Mouse (Mus musculus) forebrain, embryonic 13.5 days (tissue): ENCODE measurements around the gene Abhd16b. TPM values are rescaled to one million over a fixed set of nuclear protein-coding genes. Genes with fewer than 3 reads are reported as not detected.
A peak's percentile ranks its signal among the peaks of the same experiment; 100 is the strongest.

ENCODE experiments used
- ATAC-seq: fragments of 200-750 bp; cut with Nextera tagmentation; 2 replicates; pipeline ENCODE4 v1.8.0; 2017
- H3K27ac ChIP-seq: fragments of 300-500 bp; sonication (generic); 2 replicates; pipeline ENCODE4 v1.5.1; 2015; ENCODE audit warnings: inconsistent platforms, mild to moderate bottlenecking, moderate library complexity
- H3K27me3 ChIP-seq: fragments of 300-500 bp; sonication (generic); 2 replicates; pipeline ENCODE4 v1.6.1; 2015; ENCODE audit warnings: mild to moderate bottlenecking, inconsistent platforms
- H3K36me3 ChIP-seq: fragments of 300-500 bp; sonication (generic); 2 replicates; pipeline ENCODE4 v1.6.1; 2015; ENCODE audit warnings: mild to moderate bottlenecking, inconsistent platforms; ENCODE audit not compliant: poor library complexity, severe bottlenecking
- H3K4me1 ChIP-seq: fragments of 300-500 bp; sonication (generic); 2 replicates; pipeline ENCODE4 v1.6.1; 2015; ENCODE audit warnings: inconsistent platforms
- H3K4me2 ChIP-seq: fragments of 300-500 bp; sonication (generic); 2 replicates; pipeline ENCODE4 v1.6.1; 2015; ENCODE audit warnings: inconsistent platforms, mild to moderate bottlenecking, moderate library complexity
- H3K4me3 ChIP-seq: fragments of 300-500 bp; sonication (generic); 2 replicates; pipeline ENCODE4 v1.5.1; 2015; ENCODE audit warnings: mild to moderate bottlenecking, inconsistent platforms
- H3K9ac ChIP-seq: fragments of 300-500 bp; sonication (generic); 2 replicates; pipeline ENCODE4 v1.6.1; 2015; ENCODE audit warnings: mild to moderate bottlenecking, inconsistent platforms
- H3K9me3 ChIP-seq: fragments of 300-500 bp; sonication (generic); replicated peaks from 2 replicates; pipeline ENCODE4 v1.6.1; 2016; ENCODE audit warnings: inconsistent platforms
- WGBS: fragments of 180-500 bp; shearing (Covaris S2); methylation state at CpG from one replicate; pipeline ENCODE4 v1.1.7; 2015; 5-methylcytosine and 5-hydroxymethylcytosine counted together
- polyA plus RNA-seq: library from polyadenylated mRNA; unstranded; fragments of >200 nt; fragmentation: Nextera tagmentation; extraction: Ambion mirVana; gene quantifications from 2 replicates; pipeline ENCODE4 v1.2.1, GENCODE M21; 2015

Abhd16b gene
- polyA plus RNA-seq = 0.16 TPM in 1 of 2 replicates, not detected in the other

- H3K27me3 ChIP-seq = no peaks in the 10 kb centered on the region
- no peak within 1 kb of the TSS for H3K9ac ChIP-seq
- H3K9me3 ChIP-seq = no peaks in the 10 kb centered on the region
- 86% methylated on average over 31 of the region's 31 CpGs for WGBS
- no peak for ATAC-seq
- no peaks in the 10 kb centered on the region for H3K36me3 ChIP-seq
- H3K4me1 ChIP-seq = peaks cover 17% of the 10 kb centered on the region
- no peak within 1 kb of the TSS for H3K27ac ChIP-seq
- no peak within 1 kb of the TSS for H3K4me2 ChIP-seq
- no peak within 1 kb of the TSS for H3K4me3 ChIP-seq
Measured at GRCm38 (mm10) chr2:181493156-181493927, at the start of gene Abhd16b. Gene Abhd16b, plus strand, starts transcription at chr2:181493206.

- 73% methylated on average over 4 of the region's 4 CpGs for WGBS
- H3K4me3 ChIP-seq = no peak overlapping the region
- H3K9ac ChIP-seq = no peak overlapping the region
- no peak overlapping the region for H3K4me2 ChIP-seq
- no peaks in the 10 kb centered on the region for H3K9me3 ChIP-seq
- no peak for ATAC-seq
- H3K27me3 ChIP-seq = peaks cover 5% of the 10 kb centered on the region; the same call in 1 of the 2 replicates
- H3K27ac ChIP-seq = no peak overlapping the region
- no peaks in the 10 kb centered on the region for H3K4me1 ChIP-seq
- H3K36me3 ChIP-seq = no peaks in the 10 kb centered on the region
Measured at GRCm38 (mm10) chr2:181452181-181452580, 40.8 kb upstream of the Abhd16b start.

GRCm38 (mm10) chr2:181453274-181453673 lies 39.7 kb upstream of the Abhd16b start:
- Histone ChIP-seq H3K4me3 (no peak overlapping the region), H3K4me1 (peaks cover 6% of the 10 kb centered on the region), H3K4me2 (no peak overlapping the region), H3K36me3 (no peaks in the 10 kb centered on the region), H3K9ac (no peak overlapping the region), H3K27ac (no peak overlapping the region), H3K27me3 (peaks cover 14% of the 10 kb centered on the region), H3K9me3 (no peaks in the 10 kb centered on the region)
- WGBS = 50% methylated on average over 1 of the region's 1 CpGs
- ATAC-seq = no peak

- Histone ChIP-seq H3K4me1 (peaks cover 22% of the 10 kb centered on the region), H3K4me2 (no peak overlapping the region), H3K9me3 (no peaks in the 10 kb centered on the region), H3K27me3 (peaks cover 37% of the 10 kb centered on the region), H3K36me3 (no peaks in the 10 kb centered on the region), H3K9ac (no peak overlapping the region), H3K4me3 (no peak overlapping the region), H3K27ac (no peak overlapping the region)
- ATAC-seq = no peak
- WGBS = 78% methylated on average over 2 of the region's 2 CpGs
Measured at GRCm38 (mm10) chr2:181455899-181456298, 37.1 kb upstream of the Abhd16b start.

- Histone ChIP-seq H3K27me3 (peaks cover 44% of the 10 kb centered on the region), H3K4me3 (peak overlapping the region; percentile 89), H3K36me3 (no peaks in the 10 kb centered on the region), H3K9me3 (no peaks in the 10 kb centered on the region), H3K4me1 (peaks cover 22% of the 10 kb centered on the region), H3K9ac (peak overlapping the region; percentile 82), H3K27ac (no peak overlapping the region), H3K4me2 (peak overlapping the region; percentile 99)
- ATAC-seq = no peak
- WGBS = 2% methylated on average over 15 of the region's 15 CpGs
Measured at GRCm38 (mm10) chr2:181457831-181458230, 35.2 kb upstream of the Abhd16b start.

GRCm38 (mm10) chr2:181458411-181459152 lies 34.4 kb upstream of the Abhd16b start:
- peak overlapping the region; percentile 8; the same call in 1 of the 2 replicates for H3K27ac ChIP-seq
- WGBS = under 1% methylated on average over 67 of the region's 72 CpGs
- H3K27me3 ChIP-seq = peaks cover 49% of the 10 kb centered on the region
- peak overlapping the region; percentile 89 for H3K4me3 ChIP-seq
- H3K9me3 ChIP-seq = no peaks in the 10 kb centered on the region
- H3K9ac ChIP-seq = peak overlapping the region; percentile 82
- no peaks in the 10 kb centered on the region for H3K36me3 ChIP-seq
- peak; percentile 14 for ATAC-seq
- peak overlapping the region; percentile 99 for H3K4me2 ChIP-seq
- H3K4me1 ChIP-seq = peaks cover 26% of the 10 kb centered on the region

- WGBS = 0% methylated on average over 34 of the region's 83 CpGs
- Histone ChIP-seq H3K9ac (peak within 1 kb of the TSS; percentile 82), H3K4me3 (peak within 1 kb of the TSS; percentile 89), H3K9me3 (no peaks in the 10 kb centered on the region), H3K4me2 (peak within 1 kb of the TSS; percentile 99), H3K36me3 (no peaks in the 10 kb centered on the region), H3K27ac (peak within 1 kb of the TSS; percentile 8; the same call in 1 of the 2 replicates), H3K4me1 (peaks cover 26% of the 10 kb centered on the region), H3K27me3 (peaks cover 49% of the 10 kb centered on the region)
- ATAC-seq = peak; percentile 89
Measured at GRCm38 (mm10) chr2:181459153-181459672, 33.8 kb upstream of the Abhd16b start, which contains the start of gene Zbtb46. Gene Zbtb46, minus strand, starts transcription at chr2:181459426.

- Histone ChIP-seq H3K9ac (peak overlapping the region; percentile 82), H3K27me3 (peaks cover 53% of the 10 kb centered on the region), H3K36me3 (no peaks in the 10 kb centered on the region), H3K4me2 (peak overlapping the region; percentile 99), H3K4me1 (peaks cover 26% of the 10 kb centered on the region), H3K9me3 (no peaks in the 10 kb centered on the region), H3K27ac (no peak overlapping the region), H3K4me3 (peak overlapping the region; percentile 89)
- under 1% methylated on average over 68 of the region's 71 CpGs for WGBS
- peak; percentile 70 for ATAC-seq
Measured at GRCm38 (mm10) chr2:181459673-181460621, 33.1 kb upstream of the Abhd16b start.

GRCm38 (mm10) chr2:181461536-181462100 lies 31.4 kb upstream of the Abhd16b start:
- no peak for ATAC-seq
- H3K9me3 ChIP-seq = no peaks in the 10 kb centered on the region
- H3K27me3 ChIP-seq = peaks cover 56% of the 10 kb centered on the region
- no peak overlapping the region for H3K4me3 ChIP-seq
- peaks cover 26% of the 10 kb centered on the region for H3K4me1 ChIP-seq
- no peak overlapping the region for H3K9ac ChIP-seq
- 97% methylated on average over 1 of the region's 1 CpGs for WGBS
- no peak overlapping the region for H3K27ac ChIP-seq
- H3K36me3 ChIP-seq = no peaks in the 10 kb centered on the region
- H3K4me2 ChIP-seq = no peak overlapping the region

- WGBS = 82% methylated on average over 1 of the region's 1 CpGs
- Histone ChIP-seq H3K36me3 (no peaks in the 10 kb centered on the region), H3K4me2 (0 out of 2 replicates have a peak overlapping the region, but pooled peaks have one; percentile 10), H3K9me3 (no peaks in the 10 kb centered on the region), H3K9ac (no peak overlapping the region), H3K4me3 (no peak overlapping the region), H3K27me3 (peaks cover 48% of the 10 kb centered on the region), H3K27ac (no peak overlapping the region), H3K4me1 (peaks cover 26% of the 10 kb centered on the region)
- ATAC-seq = no peak
Measured at GRCm38 (mm10) chr2:181462604-181463003, 30.4 kb upstream of the Abhd16b start.
